Mouse (Mus musculus) erythroblast, embryonic 14.5 days (primary cell): ENCODE data around the gene Tfap2b.

Experiments
- GATA1 ChIP-seq: IDR thresholded peaks from 2 replicates; pipeline ENCODE4 v1.6.1; 2012; ENCODE audit warnings: low read length, inconsistent platforms, mixed read lengths
- TAL1 ChIP-seq: IDR thresholded peaks from 3 replicates; pipeline ENCODE4 v1.6.1; 2012; ENCODE audit warnings: low read length, inconsistent platforms, mixed read lengths

DNA sequence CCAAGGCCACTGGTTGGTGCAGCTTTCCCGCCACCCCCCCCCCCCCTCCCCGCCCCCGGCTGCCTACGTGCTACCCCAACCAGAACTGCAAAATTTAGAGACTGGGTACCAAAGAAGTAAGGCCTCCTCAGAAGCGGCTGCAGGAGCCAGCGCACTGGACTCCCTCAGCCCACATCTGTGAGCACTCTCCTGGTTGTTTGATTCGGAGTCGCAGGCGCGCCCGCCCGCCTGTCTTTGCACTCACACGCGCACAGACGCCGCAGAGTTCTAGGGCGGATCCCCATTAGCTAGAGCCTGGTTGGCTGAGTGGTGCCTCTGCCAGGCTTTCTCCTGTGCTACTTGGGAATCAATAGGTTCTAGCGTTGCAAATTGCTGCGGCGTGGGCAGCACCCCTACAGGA is 32.6 kb downstream of the Tfap2b start:
- no peak for TF ChIP-seq GATA1
- no peak for TF ChIP-seq TAL1
